Mouse (Mus musculus) retina, adult 2 months (tissue): ENCODE measurements at regions not wholly inside any gene's neighbourhood (a gene's known extent, or its start where the extent isn't known, plus 50 kb on each side); places are given as distances from the start of the nearest gene placed in this dataset.

Experiments used
- DNase-seq: peaks from one replicate; pipeline ENCODE4 v3.0.0-alpha.2; 2012; ENCODE audit warnings: low read depth, low spot score

DNA sequence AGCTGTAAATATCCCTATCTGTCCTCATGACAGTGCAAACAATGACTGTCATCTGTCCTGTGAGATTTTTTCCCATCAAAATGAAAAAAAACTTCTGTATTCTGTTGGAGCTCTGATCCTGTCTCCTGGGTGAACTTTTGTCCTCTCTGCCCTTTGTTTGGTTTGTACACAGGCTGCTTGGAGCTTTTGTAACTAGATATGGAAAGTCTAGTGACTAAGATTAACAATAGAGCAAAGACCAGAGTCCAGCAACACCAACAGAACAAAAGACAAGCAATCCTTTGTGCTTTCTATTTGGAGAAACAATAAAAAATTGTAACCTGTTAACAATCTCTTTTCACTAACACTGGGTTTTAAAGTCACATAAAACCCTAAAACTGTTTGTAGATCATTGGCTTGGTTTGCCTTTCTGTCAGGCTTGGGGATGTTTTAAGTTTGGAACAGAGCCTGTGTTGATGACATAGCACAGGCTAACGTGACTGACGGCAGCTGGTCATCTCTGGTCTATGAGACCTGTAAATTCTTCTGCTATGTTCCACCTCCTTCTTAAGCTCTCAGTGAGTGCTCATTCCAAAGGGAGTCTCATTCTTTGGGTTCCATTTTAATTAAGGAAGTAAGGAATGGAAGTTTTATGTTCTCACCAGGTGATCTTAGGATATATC, 219.8 kb downstream of the Gm9733 start:
- DNase-seq: no peak

DNA sequence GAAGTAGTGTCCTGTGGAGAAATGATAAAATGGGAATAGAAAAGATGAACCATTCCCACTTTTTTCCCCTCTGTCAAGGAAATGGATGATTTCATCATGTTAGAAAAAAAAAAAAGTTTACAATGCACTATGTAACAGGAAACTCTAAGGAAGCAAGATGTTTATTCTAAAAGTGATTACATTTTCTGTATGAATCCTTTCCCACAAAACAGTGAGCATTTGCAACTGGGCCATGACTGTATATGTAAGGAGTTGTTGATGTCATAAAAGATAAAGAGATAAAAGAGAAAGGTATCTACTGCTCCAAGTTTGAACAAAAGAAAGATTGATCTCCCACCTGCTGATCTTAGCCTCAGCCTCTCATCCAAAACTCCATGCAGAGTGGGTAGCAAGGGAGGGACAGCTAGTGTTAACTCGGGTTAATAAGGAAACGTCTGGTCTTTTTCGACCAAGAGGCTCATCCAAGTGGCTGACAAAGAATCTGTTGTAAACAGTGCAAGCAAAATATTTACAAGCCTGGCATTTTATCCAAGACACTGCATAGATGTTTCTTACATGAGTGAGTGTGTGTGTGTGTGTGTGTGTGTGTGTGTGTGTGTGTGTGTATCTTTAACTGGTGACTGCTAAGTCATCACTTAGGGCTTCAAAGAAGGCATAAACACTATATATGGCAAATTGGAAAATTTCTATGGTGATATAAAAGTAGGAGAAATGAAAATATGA, 213.3 kb downstream of the Gm9733 start:
- no peak for DNase-seq

- DNase-seq: no peak
These were observed 205.4 kb downstream of the Gm9733 start for GRCm38 (mm10) chr3:15126736-15127135.

GRCm38 (mm10) chr3:15128370-15128769, 203.7 kb downstream of the Gm9733 start:
- DNase-seq: no peak

DNA sequence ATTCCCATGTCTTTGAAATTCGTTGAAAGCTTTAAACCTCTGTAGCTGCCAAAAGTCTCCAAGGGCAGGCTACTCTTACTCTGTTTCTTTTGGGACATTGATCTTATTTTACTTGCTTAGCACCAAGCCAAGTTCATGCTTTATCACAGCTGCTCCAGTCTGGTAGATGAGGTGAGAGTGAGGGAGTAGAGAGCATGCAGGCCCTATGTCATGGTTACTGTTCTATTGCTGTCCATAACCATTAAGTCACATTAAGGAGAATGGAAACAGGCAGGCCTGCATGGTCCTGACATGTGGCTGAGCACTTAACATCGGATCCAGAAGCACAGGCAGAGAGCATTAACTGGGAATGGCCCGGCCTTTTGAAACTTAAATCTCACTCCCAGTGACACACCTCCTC, 203.1 kb downstream of the Gm9733 start:
- no peak for DNase-seq

GRCm38 (mm10) chr3:15129729-15130369, 202.3 kb downstream of the Gm9733 start:
- DNase-seq: no peak

DNA sequence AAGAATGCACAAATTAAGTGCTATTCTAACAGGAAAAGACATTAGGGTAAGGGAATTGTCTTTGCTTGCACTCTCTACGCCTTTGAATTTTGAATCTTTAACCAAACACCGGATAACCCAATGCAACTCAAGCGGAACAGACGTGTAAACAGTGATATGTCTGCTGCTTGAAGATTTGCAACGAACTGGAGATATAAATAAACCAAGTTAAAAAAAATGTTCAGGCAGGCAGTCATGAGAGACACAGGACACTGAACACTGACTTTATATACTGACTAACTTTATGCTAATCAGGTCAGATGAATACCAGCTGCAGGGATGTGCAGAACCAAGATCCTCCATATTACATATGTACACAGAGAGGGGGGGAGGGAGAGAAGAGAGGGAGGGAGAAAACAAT, 200.0 kb downstream of the Gm9733 start:
- no peak for DNase-seq

- DNase-seq: no peak
These were observed 192.6 kb downstream of the Gm9733 start for GRCm38 (mm10) chr3:15139550-15139949.

- DNase-seq: no peak
These were observed 178.4 kb downstream of the Gm9733 start for GRCm38 (mm10) chr3:15153710-15154109.

- no peak for DNase-seq
These were observed 177.9 kb downstream of the Gm9733 start for GRCm38 (mm10) chr3:15154153-15154552.

- no peak for DNase-seq
These were observed 175.4 kb downstream of the Gm9733 start for GRCm38 (mm10) chr3:15156681-15157080.

- no peak for DNase-seq
These were observed 174.3 kb downstream of the Gm9733 start for GRCm38 (mm10) chr3:15157842-15158241.

- no peak for DNase-seq
These were observed 173.2 kb downstream of the Gm9733 start for GRCm38 (mm10) chr3:15158926-15159325.

- no peak for DNase-seq
These were observed 172.0 kb downstream of the Gm9733 start for GRCm38 (mm10) chr3:15159965-15160714.

DNA sequence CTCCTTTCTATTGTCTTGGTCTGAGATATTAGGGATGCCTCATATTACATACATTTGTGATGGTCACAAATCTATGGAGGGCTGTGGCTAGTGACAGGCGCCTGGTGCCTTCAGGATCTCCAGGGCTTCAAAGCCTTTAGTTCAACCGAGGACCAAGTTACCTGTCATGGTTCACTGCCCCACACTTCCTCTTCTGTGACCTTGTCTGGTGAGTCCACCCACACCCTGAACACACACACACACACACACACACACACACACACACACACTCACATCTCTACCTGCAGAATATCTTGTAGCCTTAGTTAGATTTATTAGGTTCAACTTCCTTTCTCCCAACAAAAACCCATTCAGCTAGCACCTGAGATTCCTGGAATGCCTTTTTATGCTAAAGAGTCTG, 156.3 kb downstream of the Gm9733 start:
- DNase-seq: no peak

GRCm38 (mm10) chr3:15179079-15179812, 152.9 kb downstream of the Gm9733 start:
- DNase-seq: no peak

DNA sequence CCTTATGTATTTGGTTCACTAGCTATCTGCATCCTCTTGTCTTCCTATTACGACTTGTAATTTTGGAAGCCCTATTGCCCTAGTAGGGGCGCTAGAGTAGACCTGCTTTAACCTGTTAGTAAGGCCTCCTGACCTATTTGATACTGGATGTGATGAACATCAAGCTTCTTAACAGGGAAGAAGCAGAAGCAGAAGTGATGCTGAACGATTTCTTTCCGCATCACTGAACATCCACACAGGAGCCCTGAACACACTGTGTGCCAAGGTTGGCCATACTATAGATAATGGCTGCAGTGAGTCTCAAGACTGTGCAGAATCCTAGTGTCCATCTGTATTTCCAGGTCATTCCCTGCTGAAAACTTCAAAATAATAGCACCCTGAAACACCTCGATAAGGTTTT, 151.0 kb downstream of the Gm9733 start:
- no peak for DNase-seq

DNA sequence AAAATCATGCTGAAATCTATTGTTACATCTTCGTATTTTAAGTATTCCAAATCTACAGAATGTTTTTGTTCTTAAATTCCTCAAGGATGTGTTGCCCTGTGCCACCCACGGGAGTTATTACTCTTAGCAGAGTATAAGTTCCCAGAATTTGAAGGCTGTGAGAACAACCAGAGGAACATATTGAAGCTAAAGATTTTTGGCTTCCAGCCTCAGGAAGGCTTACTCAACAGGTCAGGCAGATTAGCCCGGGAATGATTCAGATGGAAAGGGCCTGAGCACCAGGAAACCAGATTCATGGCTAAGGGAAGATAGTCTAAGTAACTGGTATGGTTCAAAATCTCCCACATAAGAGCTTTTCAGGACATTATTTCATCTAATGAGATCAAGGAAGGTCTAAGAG, 145.4 kb downstream of the Gm9733 start:
- DNase-seq: no peak

DNA sequence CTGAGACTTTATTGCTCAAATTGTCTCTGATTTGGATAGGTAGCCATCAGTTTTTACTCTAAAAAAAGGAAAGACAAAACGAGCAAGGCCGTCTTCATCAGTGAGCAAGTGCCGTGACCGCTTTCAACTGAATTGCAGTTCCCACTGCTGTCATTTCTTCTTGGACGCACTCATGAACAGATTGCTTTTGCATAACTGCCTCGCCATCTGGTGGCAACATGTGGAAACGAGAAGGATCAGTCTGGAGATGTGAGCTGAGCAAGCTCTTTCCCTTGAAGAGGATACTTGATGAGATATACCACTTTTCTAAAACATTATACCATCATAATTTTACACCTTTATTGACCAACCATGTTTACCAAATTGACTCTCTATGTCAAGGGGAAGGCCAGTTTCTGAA, 137.7 kb downstream of the Gm9733 start:
- peak; percentile 79 for DNase-seq

DNA sequence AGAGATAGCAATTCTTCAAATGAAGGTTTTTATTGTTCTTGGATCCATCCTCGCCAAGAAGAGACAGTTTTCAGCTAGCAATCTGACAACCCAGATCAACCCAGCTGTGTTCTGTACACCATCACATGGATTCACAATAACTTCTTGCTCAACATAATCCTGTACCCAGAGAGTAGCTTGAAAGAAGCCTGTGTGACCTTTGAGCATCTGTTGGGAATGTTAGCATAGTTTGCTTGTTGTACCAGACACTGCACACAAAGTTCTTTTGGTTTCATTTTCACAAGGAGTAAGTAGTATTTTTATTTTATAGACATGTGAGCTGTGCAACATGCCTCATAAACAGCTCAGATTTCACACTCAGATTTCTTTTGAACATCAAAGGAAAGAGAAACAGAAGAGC, 136.0 kb downstream of the Gm9733 start:
- DNase-seq: no peak

GRCm38 (mm10) chr3:15198086-15198485, 134.0 kb downstream of the Gm9733 start:
- no peak for DNase-seq

DNA sequence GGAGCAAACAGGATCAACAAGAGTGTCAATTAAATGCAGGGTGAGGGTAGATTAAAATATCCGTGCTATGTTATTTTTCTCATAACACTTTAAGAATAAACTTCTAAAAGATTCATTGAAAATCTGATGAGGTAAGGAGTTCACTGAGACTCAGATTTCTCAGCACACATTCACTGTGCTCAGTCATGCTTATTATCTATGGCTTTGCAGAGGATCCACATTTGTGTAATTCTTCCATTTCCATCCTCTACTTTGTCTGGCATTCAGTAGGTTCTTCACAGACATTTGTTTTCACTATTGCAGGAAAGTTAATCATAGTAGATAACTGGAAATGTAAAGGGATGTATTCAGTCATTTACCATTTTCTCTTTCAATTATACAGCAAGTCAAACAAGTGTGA, 131.8 kb downstream of the Gm9733 start:
- no peak for DNase-seq
